Mouse (Mus musculus) T-helper 2 cell (primary cell): Measurements from ENCODE around the gene Siglec1.

Experiments
- in situ Hi-C: fragments of 300-600 bp; cut with MboI, MseI; formaldehyde crosslinking; loops from one replicate; pipeline ENCODE4 v1.15.1; 2025; ENCODE audit warnings: high pct_unique_total_duplicates

Siglec1 gene

GRCm38 (mm10) chr2:131097087-131097486 is 10.5 kb upstream of the Siglec1 start:
- in situ Hi-C loops, result loop anchor here (5.0 kb wide), 1 partner anchor 155 kb away; no protein-coding TSS in a partner anchor

GRCm38 (mm10) chr2:131096101-131096795 is 9.7 kb upstream of the Siglec1 start:
- in situ Hi-C loops, result loop anchor here (5.0 kb wide), 1 partner anchor 156 kb away; no protein-coding TSS in a partner anchor

DNA sequence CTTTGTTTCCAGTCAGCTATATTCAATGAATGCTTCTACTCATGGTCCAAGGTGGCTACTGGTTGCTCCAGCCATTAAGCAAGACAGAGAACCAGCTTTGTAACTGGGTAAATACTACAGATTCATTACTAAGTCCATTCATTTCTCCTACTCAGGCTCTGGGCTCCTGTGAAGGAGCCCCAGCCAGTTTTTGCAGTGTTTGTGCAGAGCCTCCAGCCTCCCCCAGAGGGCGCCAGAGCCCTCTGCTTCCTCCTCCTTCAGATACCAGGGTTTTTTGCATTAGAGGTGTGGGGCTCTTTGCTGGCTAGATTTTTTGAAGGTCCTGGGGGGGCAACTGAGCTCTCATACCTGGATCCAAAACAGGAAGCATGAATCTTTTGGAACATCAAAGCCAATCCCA is 8.3 kb upstream of the Siglec1 start:
- in situ Hi-C loops, result loop anchor here (5.0 kb wide), 2 partner anchors 157 to 322 kb away; no protein-coding TSS in a partner anchor

DNA sequence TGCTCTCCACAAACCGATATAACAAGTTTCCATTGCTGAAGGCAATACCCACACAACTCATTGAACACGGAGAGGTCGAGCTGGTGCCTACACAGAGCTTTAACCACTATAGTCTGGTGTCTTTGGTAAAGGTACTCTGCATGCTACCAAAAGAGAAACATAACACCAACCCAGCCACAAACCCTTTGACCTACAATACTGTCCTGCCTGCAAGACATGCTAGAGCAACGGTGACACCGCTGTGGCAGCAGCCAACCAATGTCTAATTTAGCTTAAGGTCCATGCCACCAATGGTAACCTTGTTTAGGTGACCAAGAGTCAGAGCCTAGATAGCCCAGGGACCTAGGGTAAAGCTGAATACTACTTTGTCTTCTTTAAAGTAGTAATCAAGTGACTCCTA is 7.0 kb upstream of the Siglec1 start:
- in situ Hi-C loops, result loop anchor here (5.0 kb wide), 1 partner anchor 324 kb away; no protein-coding TSS in a partner anchor

DNA sequence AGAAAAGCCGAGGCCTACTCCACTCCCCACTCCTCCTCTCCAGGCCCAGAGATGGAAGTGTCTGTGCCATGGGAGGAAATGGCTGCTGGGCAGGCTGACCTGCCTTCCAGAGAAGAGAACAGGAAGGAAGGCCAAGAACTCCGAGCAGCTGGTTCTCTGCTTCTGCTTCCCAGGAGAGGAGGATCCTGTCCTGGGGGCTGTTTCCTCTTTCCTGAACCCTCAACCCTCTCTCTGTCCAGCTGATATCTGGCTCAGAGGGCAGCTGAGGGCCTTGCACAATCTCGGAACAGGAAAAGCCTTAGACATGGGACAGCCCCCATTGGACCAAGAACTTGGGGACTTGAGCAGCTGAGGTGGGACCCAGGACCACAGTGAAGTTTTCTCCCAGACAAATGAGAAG is 4.3 kb upstream of the Siglec1 start:
- in situ Hi-C loops, result loop anchor here (5.0 kb wide), 1 partner anchor 326 kb away; no protein-coding TSS in a partner anchor

DNA sequence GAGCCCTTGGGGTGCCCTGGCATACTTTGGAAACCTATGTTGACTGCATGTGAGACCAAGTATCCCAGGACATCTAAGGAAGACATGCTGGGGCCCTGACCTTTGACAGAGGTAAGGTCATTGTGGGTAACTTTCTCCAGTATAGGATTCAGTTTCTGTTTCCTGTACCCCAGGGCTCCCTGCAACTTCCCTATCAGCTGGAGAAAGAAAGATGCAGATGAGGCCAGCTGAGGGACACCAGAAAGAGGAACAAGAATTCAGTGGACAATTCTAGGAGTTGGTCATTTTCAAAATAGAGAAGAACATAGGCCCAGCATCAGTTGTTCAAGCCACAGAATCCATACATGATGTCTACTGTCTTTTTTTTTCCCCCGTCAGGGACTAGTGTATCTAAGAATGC is 3.1 kb upstream of the Siglec1 start:
- in situ Hi-C loops, result loop anchor here (5.0 kb wide), 1 partner anchor 328 kb away; no protein-coding TSS in a partner anchor

GRCm38 (mm10) chr2:131088581-131088980 is 2.0 kb upstream of the Siglec1 start:
- in situ Hi-C loops, result no loop called here

GRCm38 (mm10) chr2:131084206-131084605 is 2.4 kb downstream of the Siglec1 start:
- in situ Hi-C loops, result no loop called here

DNA sequence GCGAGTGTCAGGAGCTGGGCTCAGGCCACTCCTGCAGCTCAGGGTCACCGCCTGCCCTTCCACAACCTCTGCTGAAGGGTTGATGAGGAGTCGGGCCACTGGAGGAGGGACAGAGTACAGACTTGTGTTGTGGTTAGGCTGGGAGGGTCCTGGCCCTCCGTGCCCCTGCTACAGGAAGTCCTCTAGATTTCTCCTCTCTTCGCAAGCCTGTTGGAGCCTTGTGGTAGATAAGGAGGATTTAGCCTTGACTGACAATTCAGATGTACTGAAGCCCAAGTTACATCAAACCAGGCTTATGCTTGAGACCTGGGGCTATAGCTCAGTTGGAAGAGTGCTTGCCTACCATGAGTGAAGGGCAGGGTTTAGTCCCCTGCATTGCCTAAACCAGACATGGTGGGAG is 6.1 kb downstream of the Siglec1 start:
- in situ Hi-C loops, result no loop called here

DNA sequence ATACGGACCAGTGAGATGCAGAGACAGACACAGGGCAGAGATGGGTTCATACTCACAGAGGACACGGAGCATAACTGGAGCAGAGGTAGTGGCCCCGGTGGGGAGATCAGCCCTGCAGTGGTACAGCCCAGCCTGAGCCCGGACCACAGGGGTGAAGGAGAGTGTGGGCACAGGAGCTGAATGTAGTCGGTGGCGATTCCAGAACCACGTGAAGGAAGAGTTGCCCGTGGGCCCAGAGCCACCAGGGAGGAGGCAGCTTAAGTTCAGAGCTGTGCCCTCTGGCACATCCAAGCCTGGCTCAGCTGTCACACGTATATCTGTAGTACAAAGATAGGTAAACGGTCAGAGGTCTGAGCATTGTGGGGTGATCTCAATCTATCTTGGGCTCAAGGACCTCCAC is 14.0 kb downstream of the Siglec1 start:
- in situ Hi-C loops, result no loop called here

DNA sequence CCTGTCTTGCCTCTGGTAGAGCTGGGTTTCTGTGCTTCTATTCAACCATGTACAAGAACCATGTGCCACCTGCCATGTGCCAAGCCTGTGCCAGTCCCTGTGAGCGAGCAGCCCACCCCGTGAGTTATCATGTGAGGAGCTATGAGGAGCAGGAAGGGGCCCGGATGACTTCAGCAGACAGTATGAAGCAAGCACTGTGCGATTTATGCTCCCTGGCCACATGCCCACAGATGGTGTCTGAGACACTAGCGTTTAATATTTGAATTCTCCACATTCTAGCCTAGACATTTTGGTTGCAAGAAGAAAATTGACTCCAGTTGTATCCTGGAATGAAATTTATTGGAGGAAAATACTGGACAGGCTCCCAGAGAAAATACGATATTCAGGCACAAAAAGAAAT is 19.1 kb downstream of the Siglec1 start:
- in situ Hi-C loops, result no loop called here

GRCm38 (mm10) chr2:131066342-131066741 is 20.2 kb downstream of the Siglec1 start:
- in situ Hi-C loops, result no loop called here

DNA sequence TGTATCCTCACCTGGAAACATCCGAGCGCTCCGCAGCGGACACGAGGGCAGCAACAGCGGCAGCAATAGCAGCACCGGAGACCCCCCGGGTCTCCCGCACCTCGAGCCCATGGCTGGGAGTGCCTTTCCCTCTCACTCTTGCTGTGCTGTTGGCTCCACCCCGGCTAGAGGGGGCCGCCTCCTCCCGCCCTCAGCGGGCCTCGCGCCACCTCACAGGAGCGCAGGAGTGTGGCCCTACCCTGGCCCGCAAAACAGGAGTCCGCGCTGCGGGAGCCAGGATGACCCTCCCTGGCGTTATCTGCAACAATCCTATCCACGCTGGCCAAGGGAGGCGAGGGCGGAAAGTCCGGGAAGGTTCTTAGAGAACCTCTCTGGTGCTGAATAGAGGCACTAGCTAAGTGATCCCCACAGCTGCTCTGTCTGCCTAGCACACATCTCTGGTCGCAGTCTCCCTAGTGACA is 23.1 kb downstream of the Siglec1 start, which contains the start of gene Adam33:
TSS of gene Adam33 (minus strand) at position 411 of the 461 bp plus-strand sequence.
- in situ Hi-C loops, result no loop called here

GRCm38 (mm10) chr2:131061607-131062006 is 25.0 kb downstream of the Siglec1 start:
- in situ Hi-C loops, result no loop called here

DNA sequence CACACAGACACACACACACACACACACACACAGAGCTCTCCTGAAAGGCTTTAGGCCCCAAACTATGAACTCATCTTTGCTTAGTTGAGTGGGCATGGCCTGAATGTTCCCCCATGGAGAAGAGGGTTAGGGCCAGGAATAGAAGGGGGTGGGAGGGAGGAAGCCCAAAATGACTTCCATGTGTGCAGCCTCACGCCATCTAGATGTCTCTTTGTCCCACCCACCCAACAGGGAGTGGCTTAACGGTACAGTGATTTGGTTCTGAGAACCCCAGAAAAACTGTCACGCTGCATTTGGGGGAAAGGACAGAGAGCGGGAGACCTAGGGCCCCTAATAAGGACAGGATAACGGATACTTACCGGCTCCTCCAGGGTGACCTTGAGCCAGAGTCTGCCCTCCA is 25.8 kb downstream of the Siglec1 start:
- in situ Hi-C loops, result no loop called here

DNA sequence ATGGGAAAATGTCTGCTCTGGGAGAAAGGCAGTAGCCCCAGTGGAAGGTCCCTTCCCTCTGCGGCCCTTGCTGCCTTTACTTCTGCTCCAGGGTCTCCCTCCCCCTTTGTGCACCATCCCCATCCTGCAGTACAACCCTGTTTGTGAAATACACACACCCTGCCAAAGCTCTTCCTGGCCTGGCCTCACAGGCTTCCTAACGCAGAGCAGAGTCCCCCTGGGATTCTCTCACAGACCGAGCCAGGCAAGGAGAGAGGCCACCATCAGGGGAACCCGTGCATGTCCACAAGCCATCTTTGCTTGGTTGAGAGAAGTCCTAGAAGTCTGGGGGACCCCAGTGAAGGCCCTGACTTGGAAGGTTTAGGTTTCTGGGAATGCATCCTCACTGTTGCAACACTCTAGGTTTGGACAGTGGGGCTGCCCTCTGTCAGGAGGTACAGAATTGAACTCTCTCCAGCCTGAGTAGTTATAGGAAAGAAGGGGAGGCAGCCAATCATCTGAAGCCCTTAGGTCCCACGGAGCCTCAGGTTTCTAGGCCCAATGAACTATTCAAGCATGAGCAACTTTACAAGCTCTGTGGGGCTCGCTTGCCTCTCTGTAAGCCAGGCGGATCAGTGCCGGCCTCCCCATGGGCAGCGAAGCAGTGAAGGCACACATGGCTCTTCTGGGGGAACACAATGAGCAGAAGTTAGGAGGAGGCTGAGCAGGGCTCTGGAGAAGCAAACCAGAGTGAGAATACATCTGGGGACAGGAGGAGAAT is 26.6 kb downstream of the Siglec1 start:
- in situ Hi-C loops, result no loop called here

GRCm38 (mm10) chr2:131059377-131059776 is 27.2 kb downstream of the Siglec1 start:
- in situ Hi-C loops, result no loop called here

- in situ Hi-C loops, result no loop called here
Observed at GRCm38 (mm10) chr2:131058672-131059071, 27.9 kb downstream of the Siglec1 start.

- in situ Hi-C loops, result no loop called here
Observed at GRCm38 (mm10) chr2:131056191-131056590, 30.4 kb downstream of the Siglec1 start.

DNA sequence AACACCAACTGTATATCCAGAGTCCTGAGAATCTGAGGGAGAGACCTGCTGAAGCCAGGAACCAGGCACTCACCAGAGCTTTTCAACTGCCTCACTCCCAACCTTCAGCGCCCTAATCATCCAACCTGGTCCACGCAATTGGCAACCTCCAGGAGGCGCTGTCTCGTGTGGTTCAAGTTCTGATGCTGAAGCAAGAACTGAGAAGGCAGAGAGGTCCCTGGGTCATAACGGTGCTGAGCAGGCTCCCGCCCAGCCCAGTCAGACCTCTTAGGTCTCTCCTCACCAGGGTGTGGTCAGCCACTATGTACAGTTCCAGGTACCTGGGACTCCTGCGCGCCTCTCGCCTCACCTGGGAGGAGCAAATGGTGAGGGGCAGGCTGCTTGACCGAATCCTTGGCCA is 30.9 kb downstream of the Siglec1 start:
- in situ Hi-C loops, result no loop called here

DNA sequence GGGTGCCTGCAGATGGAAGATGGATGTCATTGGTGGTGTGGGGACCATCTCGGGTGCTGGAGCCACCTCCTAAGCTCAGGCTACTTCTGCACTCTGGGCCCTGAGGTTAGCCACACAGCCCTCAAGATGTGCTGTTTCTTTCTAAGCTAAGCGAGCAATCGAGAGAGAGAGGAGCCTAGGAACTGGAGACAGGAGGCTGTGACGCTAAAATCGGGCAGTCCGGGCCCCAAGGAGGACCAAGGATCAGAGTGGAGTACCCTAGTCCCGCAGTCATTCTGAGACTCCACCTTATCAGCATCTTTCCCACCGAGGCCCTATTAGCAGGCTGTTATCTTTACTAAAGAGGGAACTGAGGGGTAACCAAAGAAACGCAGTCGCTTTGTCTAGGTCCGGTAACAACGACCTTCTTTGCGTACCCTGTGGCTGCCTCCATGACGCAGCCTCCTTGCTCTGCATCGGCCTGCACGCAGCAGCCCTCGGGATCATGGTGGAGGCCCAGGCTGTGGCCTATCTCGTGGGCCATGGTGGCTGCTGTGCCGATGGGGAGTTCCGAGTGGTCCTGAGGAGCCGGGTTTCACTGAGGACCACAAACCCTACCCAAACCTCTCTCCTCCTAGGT is 31.8 kb downstream of the Siglec1 start:
- in situ Hi-C loops, result no loop called here
